Mouse (Mus musculus): ENCODE measurements around the gene Ube3c.
"Not testable (repeated sequence)": the region's sequence is repeated elsewhere in the genome, so short reads cannot be mapped to it uniquely, and the experiment has no call there.

- TF ChIP-seq CTCF (IDR thresholded peaks at IDR 0.05; ENCODE audit: borderline replicate concordance, extremely low read depth, insufficient read depth, insufficient read length); POLR2A (IDR thresholded peaks at IDR 0.05; ENCODE audit: borderline replicate concordance, extremely low read depth, insufficient read depth, insufficient read length, poor library complexity, severe bottlenecking): not testable (repeated sequence)
Measured at GRCm38 (mm10) chr5:29574286-29574685, 5.2 kb downstream of the Ube3c start.
